Mouse (Mus musculus): ENCODE results near the gene Rad51b. TPM values are rescaled to one million over a fixed set of nuclear protein-coding genes. Genes with fewer than 3 reads are reported as not detected.

The Rad51b gene
- polyA plus RNA-seq, 1 experiment from 2014 or later = 7.8 TPM

DNA sequence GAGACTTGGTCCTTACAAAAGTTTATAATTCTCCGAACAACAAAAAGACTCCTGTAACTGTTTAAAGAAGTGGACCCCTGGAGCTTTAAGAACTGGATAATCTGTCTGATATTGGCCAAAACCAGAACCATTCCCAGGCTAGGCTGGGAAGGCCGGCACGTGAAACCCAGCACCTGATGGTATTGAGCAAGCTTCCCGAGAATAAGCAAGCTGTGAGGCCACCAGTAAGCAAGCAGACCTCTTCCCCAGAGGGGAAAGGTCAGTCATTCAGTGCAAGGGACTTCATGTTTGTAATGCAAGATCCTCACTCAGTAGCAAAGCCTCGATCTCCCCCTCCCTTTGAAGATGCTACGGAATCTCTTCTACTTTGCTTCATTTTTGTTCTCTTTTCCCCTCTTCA is 4.2 kb upstream of the Rad51b start:
- H3K9me3 ChIP-seq (replicated peaks; ENCODE audit: control insufficient read depth, low read length) = no peaks in the 10 kb centered on the region
- H3K4me2 ChIP-seq (ENCODE audit: low read depth, low read length) = no peak overlapping the region
- no peak overlapping the region for H3K27ac ChIP-seq (ENCODE audit: low read length)
- H3K27me3 ChIP-seq (ENCODE audit: control insufficient read depth, insufficient read depth, low read length) = no peaks in the 10 kb centered on the region
- no peak for ATAC-seq (ENCODE audit: insufficient read depth, low FRiP score)
- H3K36me3 ChIP-seq (ENCODE audit: control insufficient read depth, insufficient read depth, low read length) = no peaks in the 10 kb centered on the region
- H3K9ac ChIP-seq (ENCODE audit: low read length) = no peak overlapping the region
- H3K4me3 ChIP-seq (replicated peaks; ENCODE audit: low read length) = no peak overlapping the region
- 0 out of 2 replicates have a peak, but pooled peaks cover 10% of the 10 kb centered on the region for H3K4me1 ChIP-seq (ENCODE audit: control insufficient read depth, insufficient read depth, low read length)
- WGBS = 69% methylated on average over 6 of the region's 6 CpGs

DNA sequence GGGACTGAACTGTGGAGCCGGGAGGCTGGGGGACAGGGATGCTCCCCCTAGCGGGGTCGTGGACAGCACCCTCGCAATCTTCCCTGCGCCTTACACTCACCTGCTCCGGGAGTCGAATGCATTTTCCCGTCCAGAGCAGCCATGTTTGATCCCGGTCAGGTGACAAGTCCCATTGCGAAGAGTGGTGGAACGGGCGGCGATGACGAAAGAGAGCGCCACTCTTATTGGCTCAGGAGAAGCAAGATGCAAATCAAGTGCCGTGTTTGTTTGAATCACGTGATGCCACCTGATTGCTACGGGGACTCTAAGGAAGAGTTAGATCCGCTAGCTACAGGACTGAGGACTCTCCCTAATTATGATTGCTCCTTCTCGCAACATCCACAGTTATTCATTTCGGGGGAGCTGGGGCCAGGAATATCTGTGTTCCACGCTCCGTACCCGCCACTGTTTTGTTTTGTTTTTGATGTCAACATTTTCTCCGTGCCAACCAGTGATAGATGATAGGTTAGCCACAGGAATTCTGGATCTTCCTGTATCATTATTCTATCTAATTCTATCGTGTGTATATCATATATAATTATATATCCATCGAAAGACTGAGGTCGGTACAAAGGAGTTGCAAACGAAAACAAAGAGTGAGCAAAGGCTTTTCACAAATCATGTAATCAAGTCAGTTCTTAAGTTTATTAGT is 811 bp upstream of the Rad51b start, which contains the start of gene Zfyve26:
Zfyve26 (minus strand) TSS at position 179 of the 691 bp plus-strand sequence.
- Histone ChIP-seq H3K9ac (ENCODE audit: low read length) (peak within 1 kb of the TSS; percentile 83), H3K4me3 (replicated peaks; ENCODE audit: low read length) (peak within 1 kb of the TSS; percentile 93), H3K4me2 (ENCODE audit: low read depth, low read length) (peak within 1 kb of the TSS; percentile 91), H3K4me1 (ENCODE audit: control insufficient read depth, insufficient read depth, low read length) (0 out of 2 replicates have a peak, but pooled peaks cover 11% of the 10 kb centered on the region), H3K27ac (ENCODE audit: low read length) (peak within 1 kb of the TSS; percentile 72; the same call in 1 of the 2 replicates), H3K36me3 (ENCODE audit: control insufficient read depth, insufficient read depth, low read length) (no peaks in the 10 kb centered on the region), H3K27me3 (ENCODE audit: control insufficient read depth, insufficient read depth, low read length) (no peaks in the 10 kb centered on the region), H3K9me3 (replicated peaks; ENCODE audit: control insufficient read depth, low read length) (no peaks in the 10 kb centered on the region)
- peak; percentile 96 for ATAC-seq (ENCODE audit: insufficient read depth, low FRiP score)
- WGBS = under 1% methylated on average over 29 of the region's 29 CpGs

DNA sequence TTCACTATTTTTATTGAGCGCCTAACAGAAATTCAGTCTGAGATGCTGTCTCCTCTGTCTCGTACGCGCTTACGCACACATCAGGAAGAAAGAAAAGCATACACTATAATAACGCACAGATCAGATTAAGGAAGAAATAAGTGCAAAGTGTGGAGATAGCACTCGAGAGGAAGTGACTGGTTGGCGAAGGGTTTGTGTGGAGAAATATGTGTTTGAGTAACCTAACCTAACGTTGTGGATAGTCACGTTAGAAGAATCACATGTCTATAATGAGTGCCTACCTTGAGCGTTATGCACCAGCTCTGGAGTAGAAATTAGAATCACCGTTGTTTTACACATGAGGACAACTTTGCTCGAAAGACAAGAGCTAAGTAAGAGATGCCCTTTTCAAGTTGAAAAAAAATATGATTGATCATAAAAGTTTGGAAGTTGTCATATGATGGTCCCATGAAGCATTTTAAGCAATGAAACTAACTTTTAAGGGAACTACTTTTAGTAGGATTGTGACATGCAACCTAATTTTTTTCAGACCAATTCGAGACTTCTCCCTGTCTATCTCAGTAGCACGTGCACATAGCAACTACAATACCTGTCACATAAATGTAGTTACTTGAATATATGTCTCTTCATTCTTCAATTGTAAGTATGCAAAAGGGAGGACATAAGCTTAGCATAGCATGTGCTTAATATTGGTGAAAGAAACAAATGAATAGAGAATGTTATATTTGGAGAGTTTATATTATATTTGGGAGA is 978 bp downstream of the Rad51b start:
- Histone ChIP-seq H3K9ac (ENCODE audit: low read length) (peak overlapping the region; percentile 80), H3K27ac (ENCODE audit: low read length) (0 out of 2 replicates have a peak overlapping the region, but pooled peaks have one; percentile 33), H3K36me3 (ENCODE audit: control insufficient read depth, insufficient read depth, low read length) (no peaks in the 10 kb centered on the region), H3K9me3 (replicated peaks; ENCODE audit: control insufficient read depth, low read length) (no peaks in the 10 kb centered on the region), H3K4me2 (ENCODE audit: low read depth, low read length) (peak overlapping the region; percentile 91), H3K27me3 (ENCODE audit: control insufficient read depth, insufficient read depth, low read length) (no peaks in the 10 kb centered on the region), H3K4me1 (ENCODE audit: control insufficient read depth, insufficient read depth, low read length) (0 out of 2 replicates have a peak, but pooled peaks cover 9% of the 10 kb centered on the region), H3K4me3 (replicated peaks; ENCODE audit: low read length) (peak overlapping the region; percentile 93)
- 11% methylated on average over 15 of the region's 15 CpGs for WGBS
- ATAC-seq (ENCODE audit: insufficient read depth, low FRiP score) = no peak

DNA sequence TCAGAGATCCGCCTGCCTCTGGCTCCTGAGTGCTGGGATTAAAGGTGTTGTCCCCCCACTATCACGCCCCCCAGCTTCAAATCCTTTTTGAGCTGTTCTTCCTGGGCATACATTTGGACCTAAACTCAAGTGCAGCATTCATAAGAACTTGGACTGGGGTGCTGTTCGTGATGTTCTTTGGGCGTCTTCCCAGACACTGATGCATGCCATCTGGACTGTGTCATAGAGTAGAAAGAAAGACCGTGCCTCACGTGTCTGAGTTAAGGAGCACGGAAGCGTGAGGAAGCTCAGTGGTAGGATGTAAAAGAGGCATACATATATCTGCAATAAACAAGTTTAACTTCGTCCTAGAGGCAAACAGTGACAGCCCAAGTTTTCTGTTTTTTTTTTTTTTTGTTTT is 4.7 kb downstream of the Rad51b start:
- Histone ChIP-seq H3K27ac (ENCODE audit: low read length) (no peak overlapping the region), H3K4me2 (ENCODE audit: low read depth, low read length) (no peak overlapping the region), H3K36me3 (ENCODE audit: control insufficient read depth, insufficient read depth, low read length) (no peaks in the 10 kb centered on the region), H3K9ac (ENCODE audit: low read length) (no peak overlapping the region), H3K27me3 (ENCODE audit: control insufficient read depth, insufficient read depth, low read length) (no peaks in the 10 kb centered on the region), H3K9me3 (replicated peaks; ENCODE audit: control insufficient read depth, low read length) (no peaks in the 10 kb centered on the region), H3K4me1 (ENCODE audit: control insufficient read depth, insufficient read depth, low read length) (0 out of 2 replicates have a peak, but pooled peaks cover 3% of the 10 kb centered on the region), H3K4me3 (replicated peaks; ENCODE audit: low read length) (no peak overlapping the region)
- ATAC-seq (ENCODE audit: insufficient read depth, low FRiP score) = no peak
- WGBS = 62% methylated on average over 9 of the region's 9 CpGs

DNA sequence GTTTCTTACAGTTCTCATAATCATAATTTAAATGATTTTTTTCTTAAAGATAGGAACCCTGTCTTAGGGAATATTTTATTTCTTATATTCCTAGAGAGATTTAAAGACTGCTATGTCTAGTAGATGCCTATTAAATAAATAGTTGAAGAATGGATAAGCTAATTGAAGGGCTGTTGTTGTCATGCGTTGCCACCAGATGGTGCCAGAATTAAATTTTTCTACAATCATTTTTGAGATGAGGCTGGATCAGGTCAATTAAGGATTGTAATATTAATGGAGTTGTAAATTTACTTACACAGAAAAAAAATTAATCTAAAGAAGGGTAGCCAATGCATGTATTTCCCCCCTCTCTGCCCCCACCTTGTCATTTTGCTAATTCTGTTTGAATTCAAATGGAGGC is 8.0 kb downstream of the Rad51b start:
- no peak overlapping the region for H3K4me2 ChIP-seq (ENCODE audit: low read depth, low read length)
- H3K27ac ChIP-seq (ENCODE audit: low read length) = no peak overlapping the region
- H3K4me3 ChIP-seq (replicated peaks; ENCODE audit: low read length) = no peak overlapping the region
- WGBS = 58% methylated on average over 1 of the region's 1 CpGs
- no peaks in the 10 kb centered on the region for H3K4me1 ChIP-seq (ENCODE audit: control insufficient read depth, insufficient read depth, low read length)
- no peaks in the 10 kb centered on the region for H3K9me3 ChIP-seq (replicated peaks; ENCODE audit: control insufficient read depth, low read length)
- no peaks in the 10 kb centered on the region for H3K36me3 ChIP-seq (ENCODE audit: control insufficient read depth, insufficient read depth, low read length)
- H3K9ac ChIP-seq (ENCODE audit: low read length) = no peak overlapping the region
- no peak for ATAC-seq (ENCODE audit: insufficient read depth, low FRiP score)
- no peaks in the 10 kb centered on the region for H3K27me3 ChIP-seq (ENCODE audit: control insufficient read depth, insufficient read depth, low read length)

DNA sequence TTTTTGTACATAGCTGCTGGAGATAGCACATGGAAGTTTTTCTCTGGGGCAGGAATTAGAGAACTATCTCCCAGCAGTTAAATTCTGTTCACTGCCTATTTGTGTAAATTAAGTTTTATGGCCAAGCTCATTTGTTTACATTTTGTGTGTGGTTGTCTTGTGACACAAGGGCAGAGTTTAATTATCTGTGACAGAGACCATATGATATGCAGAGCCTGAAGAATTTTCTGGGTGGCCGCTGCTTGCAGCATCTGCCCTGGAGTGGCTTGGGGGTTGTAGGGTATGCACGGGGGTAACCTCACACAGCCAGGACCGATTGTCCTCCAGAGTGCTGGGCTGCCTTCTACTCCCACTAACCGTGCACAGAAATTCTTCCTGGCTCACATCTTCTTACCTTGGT is 8.9 kb downstream of the Rad51b start:
- Histone ChIP-seq H3K36me3 (ENCODE audit: control insufficient read depth, insufficient read depth, low read length) (no peaks in the 10 kb centered on the region), H3K9ac (ENCODE audit: low read length) (no peak overlapping the region), H3K4me1 (ENCODE audit: control insufficient read depth, insufficient read depth, low read length) (no peaks in the 10 kb centered on the region), H3K27ac (ENCODE audit: low read length) (no peak overlapping the region), H3K27me3 (ENCODE audit: control insufficient read depth, insufficient read depth, low read length) (no peaks in the 10 kb centered on the region), H3K4me3 (replicated peaks; ENCODE audit: low read length) (no peak overlapping the region), H3K9me3 (replicated peaks; ENCODE audit: control insufficient read depth, low read length) (no peaks in the 10 kb centered on the region), H3K4me2 (ENCODE audit: low read depth, low read length) (no peak overlapping the region)
- no peak for ATAC-seq (ENCODE audit: insufficient read depth, low FRiP score)
- 49% methylated on average over 4 of the region's 4 CpGs for WGBS

DNA sequence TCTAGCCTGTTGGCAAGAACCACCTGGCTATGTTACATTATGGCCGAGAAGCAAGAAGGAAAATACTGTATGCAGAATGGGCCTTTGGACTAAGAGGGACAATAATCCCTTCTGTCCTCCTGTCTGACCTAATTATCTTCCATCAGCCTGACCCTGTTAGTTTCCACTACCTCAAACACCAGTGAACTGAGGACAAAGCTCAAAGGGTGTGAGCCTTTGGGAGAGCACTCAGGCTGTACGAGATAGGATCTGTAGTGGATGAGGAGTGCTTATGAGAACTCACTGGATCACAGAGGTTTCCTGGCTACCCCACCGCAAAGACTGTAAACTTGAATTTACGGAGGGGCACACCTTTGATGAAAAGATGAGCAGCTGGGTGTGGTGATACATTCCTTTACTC is 16.6 kb downstream of the Rad51b start:
- Histone ChIP-seq H3K4me2 (ENCODE audit: low read depth, low read length) (no peak overlapping the region), H3K4me1 (ENCODE audit: control insufficient read depth, insufficient read depth, low read length) (0 out of 2 replicates have a peak, but pooled peaks cover 2% of the 10 kb centered on the region), H3K27ac (ENCODE audit: low read length) (no peak overlapping the region), H3K36me3 (ENCODE audit: control insufficient read depth, insufficient read depth, low read length) (no peaks in the 10 kb centered on the region), H3K4me3 (replicated peaks; ENCODE audit: low read length) (no peak overlapping the region), H3K9me3 (replicated peaks; ENCODE audit: control insufficient read depth, low read length) (no peaks in the 10 kb centered on the region), H3K27me3 (ENCODE audit: control insufficient read depth, insufficient read depth, low read length) (no peaks in the 10 kb centered on the region), H3K9ac (ENCODE audit: low read length) (no peak overlapping the region)
- WGBS = 87% methylated on average over 4 of the region's 4 CpGs
- no peak for ATAC-seq (ENCODE audit: insufficient read depth, low FRiP score)

DNA sequence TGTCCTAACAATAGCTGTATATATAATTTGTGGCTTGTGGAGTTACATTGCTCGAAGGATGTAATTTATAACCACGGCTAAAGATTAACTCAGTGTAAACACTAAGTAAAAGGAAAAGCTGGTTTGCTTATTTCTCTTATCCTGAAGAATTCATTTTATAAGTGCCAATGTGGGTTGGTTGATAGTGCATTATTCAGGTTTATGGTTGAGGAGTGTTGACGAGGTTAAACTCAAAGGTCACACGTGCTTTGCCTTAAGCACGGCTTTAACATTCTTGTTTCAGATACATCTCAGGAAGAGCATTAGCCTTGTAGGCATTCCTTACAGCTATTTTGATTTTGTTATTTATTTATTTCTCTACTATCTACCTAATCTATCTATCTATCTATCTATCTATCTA is 20.3 kb downstream of the Rad51b start:
- 26% methylated on average over 5 of the region's 5 CpGs for WGBS
- no peaks in the 10 kb centered on the region for H3K36me3 ChIP-seq (ENCODE audit: control insufficient read depth, insufficient read depth, low read length)
- H3K4me3 ChIP-seq (replicated peaks; ENCODE audit: low read length) = no peak overlapping the region
- H3K4me1 ChIP-seq (ENCODE audit: control insufficient read depth, insufficient read depth, low read length) = 0 out of 2 replicates have a peak, but pooled peaks cover 2% of the 10 kb centered on the region
- H3K4me2 ChIP-seq (ENCODE audit: low read depth, low read length) = no peak overlapping the region
- H3K27ac ChIP-seq (ENCODE audit: low read length) = no peak overlapping the region
- H3K9ac ChIP-seq (ENCODE audit: low read length) = no peak overlapping the region
- H3K9me3 ChIP-seq (replicated peaks; ENCODE audit: control insufficient read depth, low read length) = no peaks in the 10 kb centered on the region
- 0 out of 2 replicates have a peak, but pooled peaks have one; percentile 33 for ATAC-seq (ENCODE audit: insufficient read depth, low FRiP score)
- no peaks in the 10 kb centered on the region for H3K27me3 ChIP-seq (ENCODE audit: control insufficient read depth, insufficient read depth, low read length)

DNA sequence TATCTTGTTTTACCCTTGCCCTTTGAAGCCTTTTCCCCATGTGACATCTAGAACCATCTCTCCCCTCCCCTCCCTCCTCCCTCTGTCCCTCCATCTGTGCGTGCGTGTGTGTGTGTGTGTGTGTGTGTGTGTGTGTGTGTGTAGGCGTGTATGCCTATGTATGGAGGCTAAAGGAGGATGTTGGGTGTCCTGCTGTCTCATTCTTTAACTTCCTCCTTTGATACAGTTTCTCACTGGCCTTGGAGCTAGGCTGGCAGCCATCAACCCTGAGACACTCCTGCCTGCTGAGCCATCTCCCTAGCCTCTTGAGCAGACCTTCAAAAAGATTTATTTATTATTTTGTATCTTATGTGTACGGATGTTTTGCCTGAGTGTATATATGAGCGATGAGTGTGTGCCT is 23.8 kb downstream of the Rad51b start:
- Histone ChIP-seq H3K4me2 (ENCODE audit: low read depth, low read length) (no peak overlapping the region), H3K27me3 (ENCODE audit: control insufficient read depth, insufficient read depth, low read length) (no peaks in the 10 kb centered on the region), H3K4me3 (replicated peaks; ENCODE audit: low read length) (no peak overlapping the region), H3K36me3 (ENCODE audit: control insufficient read depth, insufficient read depth, low read length) (no peaks in the 10 kb centered on the region), H3K9ac (ENCODE audit: low read length) (no peak overlapping the region), H3K9me3 (replicated peaks; ENCODE audit: control insufficient read depth, low read length) (no peaks in the 10 kb centered on the region), H3K27ac (ENCODE audit: low read length) (no peak overlapping the region), H3K4me1 (ENCODE audit: control insufficient read depth, insufficient read depth, low read length) (0 out of 2 replicates have a peak, but pooled peaks cover 2% of the 10 kb centered on the region)
- WGBS = 74% methylated on average over 5 of the region's 5 CpGs
- ATAC-seq (ENCODE audit: insufficient read depth, low FRiP score) = no peak
